Mouse (Mus musculus) limb, embryonic 13.5 days (tissue): ENCODE results near the gene Gm9195. TPM values are rescaled to one million over a fixed set of nuclear protein-coding genes. Genes with fewer than 3 reads are reported as not detected.

Experiments used
- ATAC-seq: fragments of 200-750 bp; cut with Nextera tagmentation; 2 replicates; pipeline ENCODE4 v1.8.0; 2017; ENCODE audit warnings: low read depth, moderate number of reproducible peaks, moderate TSS enrichment; ENCODE audit not compliant: low FRiP score
- H3K27ac ChIP-seq: fragments of 300-500 bp; sonication (generic); 2 replicates; pipeline ENCODE4 v1.5.1; 2015; ENCODE audit warnings: inconsistent platforms, mild to moderate bottlenecking, moderate library complexity
- H3K27me3 ChIP-seq: fragments of 300-500 bp; sonication (generic); 2 replicates; pipeline ENCODE4 v1.6.1; 2015; ENCODE audit warnings: mild to moderate bottlenecking, inconsistent platforms
- H3K36me3 ChIP-seq: fragments of 300-500 bp; sonication (generic); 2 replicates; pipeline ENCODE4 v1.6.1; 2015; ENCODE audit warnings: inconsistent platforms, mild to moderate bottlenecking, moderate library complexity
- H3K4me1 ChIP-seq: fragments of 300-500 bp; sonication (generic); 2 replicates; pipeline ENCODE4 v1.6.1; 2015; ENCODE audit warnings: inconsistent platforms
- H3K4me2 ChIP-seq: fragments of 300-500 bp; sonication (generic); replicated peaks from 2 replicates; pipeline ENCODE4 v1.6.1; 2015; ENCODE audit warnings: inconsistent platforms, mild to moderate bottlenecking, moderate library complexity
- H3K4me3 ChIP-seq: fragments of 300-500 bp; sonication (generic); 2 replicates; pipeline ENCODE4 v1.5.1; 2015; ENCODE audit warnings: moderate library complexity, mild to moderate bottlenecking, inconsistent platforms
- H3K9ac ChIP-seq: fragments of 300-500 bp; sonication (generic); 2 replicates; pipeline ENCODE4 v1.6.1; 2015; ENCODE audit warnings: mild to moderate bottlenecking, inconsistent platforms
- H3K9me3 ChIP-seq: fragments of 300-500 bp; sonication (generic); 2 replicates; pipeline ENCODE4 v1.6.1; 2016; ENCODE audit warnings: inconsistent platforms
- WGBS: fragments of 180-500 bp; shearing (Covaris S2); methylation state at CpG from one replicate; pipeline ENCODE4 v1.1.7; 2015; 5-methylcytosine and 5-hydroxymethylcytosine counted together
- polyA plus RNA-seq: library from polyadenylated mRNA; unstranded; fragments of >200 nt; fragmentation: Nextera tagmentation; extraction: Ambion mirVana; gene quantifications from 2 replicates; pipeline ENCODE4 v1.2.1, GENCODE M21; 2015

Gene Gm9195
- polyA plus RNA-seq, 1 experiment from 2014 or later = not detected

DNA sequence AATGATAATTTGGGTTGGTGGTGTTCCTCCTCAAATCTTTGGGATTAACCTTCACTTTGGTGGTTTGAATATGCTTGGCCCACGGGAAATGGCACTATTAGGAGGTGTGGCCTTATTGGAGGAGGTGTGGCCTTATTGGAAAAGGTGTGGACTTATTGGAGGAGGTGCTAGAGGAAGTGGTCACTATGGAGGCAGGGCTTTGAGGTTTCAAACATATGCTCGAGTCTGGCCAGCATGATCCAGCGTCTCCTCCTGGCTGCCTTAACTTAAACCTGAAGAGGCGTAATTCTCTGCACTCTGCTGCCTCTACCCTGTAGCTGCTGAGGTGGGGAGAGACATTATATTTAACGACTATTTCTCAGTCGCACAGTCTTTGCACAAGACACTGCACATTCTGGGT is 11.6 kb upstream of the Gm9195 start:
- no peaks in the 10 kb centered on the region for H3K27me3 ChIP-seq
- no peak overlapping the region for H3K4me3 ChIP-seq
- 56% methylated on average over 6 of the region's 6 CpGs for WGBS
- no peaks in the 10 kb centered on the region for H3K36me3 ChIP-seq
- ATAC-seq = no peak
- no peak overlapping the region for H3K4me2 ChIP-seq
- no peak overlapping the region for H3K27ac ChIP-seq
- no peaks in the 10 kb centered on the region for H3K9me3 ChIP-seq
- H3K4me1 ChIP-seq = peaks cover 9% of the 10 kb centered on the region
- H3K9ac ChIP-seq = no peak overlapping the region

DNA sequence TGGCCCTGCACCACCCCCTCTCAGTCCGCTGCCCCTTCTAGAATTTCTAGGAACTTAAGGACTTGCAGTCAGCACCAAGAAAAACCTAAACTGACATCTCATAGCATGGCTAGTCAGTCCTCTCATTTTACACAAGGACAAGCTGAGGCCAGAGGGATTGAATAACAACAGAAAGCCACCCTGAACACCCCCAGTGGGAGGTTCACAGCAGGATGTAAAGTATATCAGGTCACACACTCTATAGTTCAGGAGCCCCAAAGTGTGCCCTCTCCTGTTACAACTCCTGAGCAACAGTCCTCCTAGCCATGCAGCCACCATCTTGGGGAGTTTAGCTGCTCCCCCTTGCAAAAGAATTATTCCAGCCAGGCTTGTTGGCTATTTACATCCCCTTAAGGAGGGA is 2.1 kb upstream of the Gm9195 start:
- Histone ChIP-seq H3K36me3 (no peaks in the 10 kb centered on the region), H3K4me1 (no peaks in the 10 kb centered on the region), H3K9ac (no peak overlapping the region), H3K9me3 (no peaks in the 10 kb centered on the region), H3K4me2 (no peak overlapping the region), H3K27me3 (no peaks in the 10 kb centered on the region; the same call in 1 of the 2 replicates), H3K27ac (no peak overlapping the region), H3K4me3 (no peak overlapping the region)
- no peak for ATAC-seq
- 56% methylated on average over 1 of the region's 1 CpGs for WGBS

DNA sequence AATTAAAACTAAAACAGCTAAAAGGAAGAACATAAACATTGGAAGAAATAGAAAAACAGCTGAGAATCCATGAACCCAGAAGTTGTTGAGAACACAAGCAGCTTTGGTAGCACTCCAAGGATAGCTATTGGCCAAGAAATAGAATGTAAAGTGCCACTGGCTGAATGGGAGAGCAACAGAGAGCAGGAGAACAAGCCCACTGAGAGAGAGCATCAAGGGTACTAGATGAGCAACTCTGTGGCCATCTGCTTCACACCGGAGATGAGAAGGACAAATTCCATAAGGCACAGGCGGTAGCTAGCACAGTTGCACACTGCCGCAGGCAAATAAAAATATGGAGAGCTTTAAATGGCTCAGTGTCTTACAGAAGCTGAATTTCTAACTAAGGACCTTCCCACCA is 1.3 kb downstream of the Gm9195 start:
- 92% methylated on average over 3 of the region's 3 CpGs for WGBS
- Histone ChIP-seq H3K9me3 (no peaks in the 10 kb centered on the region), H3K36me3 (no peaks in the 10 kb centered on the region), H3K4me2 (no peak overlapping the region), H3K27me3 (no peaks in the 10 kb centered on the region), H3K4me1 (no peaks in the 10 kb centered on the region), H3K27ac (no peak overlapping the region), H3K9ac (no peak overlapping the region), H3K4me3 (no peak overlapping the region)
- no peak for ATAC-seq

DNA sequence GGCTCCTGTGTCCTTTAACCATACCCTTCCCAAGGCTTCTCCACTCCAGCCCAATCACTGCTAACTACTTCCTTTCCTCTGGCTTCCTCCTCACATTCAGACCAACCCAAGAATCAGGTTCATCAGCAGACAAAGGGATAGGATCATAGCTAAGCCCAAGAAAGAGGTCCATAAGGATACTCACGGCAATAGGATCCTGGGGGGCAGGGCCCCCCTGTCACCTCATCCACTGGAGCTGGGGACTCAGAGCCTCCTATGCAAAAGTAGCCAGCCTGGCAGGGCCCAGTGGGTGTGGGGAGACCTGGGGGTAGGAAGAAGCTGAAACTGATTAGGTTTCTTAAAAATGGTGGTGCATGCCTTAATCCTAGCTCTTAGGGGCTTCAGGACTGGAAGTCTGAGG is 17.1 kb downstream of the Gm9195 start:
- Histone ChIP-seq H3K4me3 (no peak overlapping the region), H3K27me3 (no peaks in the 10 kb centered on the region), H3K9ac (no peak overlapping the region), H3K4me1 (no peaks in the 10 kb centered on the region), H3K36me3 (no peaks in the 10 kb centered on the region), H3K9me3 (no peaks in the 10 kb centered on the region), H3K27ac (no peak overlapping the region), H3K4me2 (no peak overlapping the region)
- ATAC-seq = no peak
- whole genome bisulfite sequencing = 79% methylated on average over 1 of the region's 1 CpGs

DNA sequence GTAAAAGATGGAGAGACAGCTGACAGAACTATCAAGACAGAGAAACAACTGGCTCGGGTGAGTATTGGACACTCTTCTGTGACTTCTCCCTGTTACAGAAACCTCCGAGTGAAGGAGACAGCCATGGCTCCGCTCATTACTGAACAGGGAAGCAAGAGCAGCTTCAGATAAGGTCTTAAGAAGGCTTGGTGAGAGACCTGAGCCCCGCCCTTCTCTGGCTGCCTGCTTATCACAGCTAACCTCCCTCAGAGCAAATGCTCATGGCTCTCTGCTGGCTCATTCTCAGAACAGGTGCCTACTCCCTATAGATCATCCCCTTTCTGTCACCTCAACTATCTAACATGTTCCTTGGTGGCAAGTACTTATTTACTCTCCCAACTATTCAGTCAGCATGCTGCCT is 23.2 kb downstream of the Gm9195 start:
- 80% methylated on average over 4 of the region's 4 CpGs for WGBS
- Histone ChIP-seq H3K36me3 (no peaks in the 10 kb centered on the region), H3K4me1 (no peaks in the 10 kb centered on the region), H3K9ac (no peak overlapping the region), H3K4me3 (no peak overlapping the region), H3K4me2 (no peak overlapping the region), H3K9me3 (no peaks in the 10 kb centered on the region), H3K27ac (no peak overlapping the region), H3K27me3 (no peaks in the 10 kb centered on the region)
- ATAC-seq = no peak

DNA sequence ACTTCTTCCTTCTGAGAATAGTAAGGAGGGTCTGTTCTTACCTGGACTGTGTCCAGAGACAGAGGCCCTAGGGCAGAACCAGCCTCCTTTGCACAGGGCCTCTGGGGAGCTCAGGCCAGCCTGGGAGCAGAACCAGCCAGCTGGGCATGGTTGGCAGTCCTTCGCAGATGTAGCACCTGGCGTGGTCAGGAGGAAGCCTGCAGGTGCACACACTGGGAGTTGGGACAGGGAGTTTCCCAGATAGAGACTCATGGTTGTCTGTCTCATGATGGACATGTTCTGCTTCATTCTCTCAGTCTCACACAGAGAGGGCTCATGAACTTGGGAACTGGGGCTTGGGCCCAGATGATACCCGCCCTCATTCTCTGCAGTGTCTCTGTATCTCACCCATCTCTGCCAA is 25.3 kb downstream of the Gm9195 start:
- Histone ChIP-seq H3K4me3 (no peak overlapping the region), H3K4me2 (no peak overlapping the region), H3K36me3 (no peaks in the 10 kb centered on the region), H3K27ac (no peak overlapping the region), H3K9me3 (no peaks in the 10 kb centered on the region), H3K4me1 (no peaks in the 10 kb centered on the region), H3K9ac (no peak overlapping the region), H3K27me3 (no peaks in the 10 kb centered on the region)
- no peak for ATAC-seq
- WGBS = 90% methylated on average over 3 of the region's 3 CpGs

DNA sequence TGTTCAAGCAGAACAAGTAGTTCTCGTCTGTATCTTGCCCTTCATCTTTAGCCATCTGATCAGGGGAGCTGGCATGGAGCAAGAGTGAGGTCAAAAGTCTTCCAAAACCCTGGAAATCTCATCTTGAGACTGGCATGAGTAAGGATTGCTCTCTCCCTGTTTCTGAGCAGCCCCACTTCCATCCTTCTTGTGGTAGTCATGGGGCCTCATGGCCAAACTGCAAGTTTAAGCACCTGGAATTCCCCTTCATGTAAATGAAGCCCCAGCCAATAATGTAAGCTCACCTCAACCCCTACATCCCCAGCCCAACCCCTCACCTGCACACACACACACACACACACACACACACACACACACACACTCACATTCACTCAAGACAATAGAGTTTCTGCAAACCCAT is 30.0 kb downstream of the Gm9195 start:
- no peak overlapping the region for H3K9ac ChIP-seq
- no peak overlapping the region for H3K4me2 ChIP-seq
- no peaks in the 10 kb centered on the region for H3K9me3 ChIP-seq
- no peak for ATAC-seq
- WGBS = 72% methylated on average over 1 of the region's 1 CpGs
- no peaks in the 10 kb centered on the region for H3K4me1 ChIP-seq
- H3K27me3 ChIP-seq = no peaks in the 10 kb centered on the region
- H3K36me3 ChIP-seq = no peaks in the 10 kb centered on the region
- H3K4me3 ChIP-seq = no peak overlapping the region
- H3K27ac ChIP-seq = no peak overlapping the region

DNA sequence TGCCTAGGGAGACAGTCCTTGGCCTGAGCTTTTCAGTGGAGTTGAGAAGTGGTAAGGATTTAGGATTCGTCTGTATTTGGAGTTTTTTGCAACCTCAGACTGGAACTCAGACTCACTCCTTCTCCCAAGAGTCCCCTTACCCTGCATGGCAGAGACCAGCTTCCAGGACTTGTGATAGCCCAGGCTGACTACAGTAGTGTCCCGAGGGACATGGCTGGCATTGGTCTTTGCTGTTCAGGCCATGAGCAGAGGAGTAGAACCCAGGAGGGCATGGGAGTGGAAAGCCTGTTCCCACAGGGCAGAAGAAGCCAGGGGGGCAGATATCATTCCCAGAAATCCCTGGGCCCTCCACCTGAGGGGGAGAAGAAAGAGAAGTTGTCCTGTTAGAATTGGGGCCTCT is 31.3 kb downstream of the Gm9195 start:
- Histone ChIP-seq H3K36me3 (no peaks in the 10 kb centered on the region), H3K4me2 (no peak overlapping the region), H3K27ac (no peak overlapping the region), H3K27me3 (no peaks in the 10 kb centered on the region), H3K9me3 (no peaks in the 10 kb centered on the region), H3K4me1 (no peaks in the 10 kb centered on the region), H3K9ac (no peak overlapping the region), H3K4me3 (no peak overlapping the region)
- 86% methylated on average over 2 of the region's 2 CpGs for WGBS
- no peak for ATAC-seq

DNA sequence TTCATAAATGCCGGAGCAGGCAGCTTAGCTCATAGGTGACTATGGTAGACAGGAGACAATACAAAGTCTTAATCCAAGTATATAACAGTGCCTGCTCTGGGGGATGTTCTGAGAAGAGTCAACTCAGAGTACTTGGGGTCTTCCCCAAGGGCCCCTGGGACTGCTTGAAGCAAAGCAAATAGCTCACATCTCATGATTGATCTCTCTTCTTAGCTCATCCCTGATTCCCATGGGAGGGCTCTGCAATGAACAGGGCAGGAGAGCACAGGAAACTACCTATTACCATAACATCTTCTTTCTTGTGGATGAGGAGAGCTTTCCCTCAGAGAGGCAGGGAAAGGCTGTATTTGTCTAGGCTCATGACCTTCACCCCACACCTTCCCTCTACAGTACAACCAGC is 32.7 kb downstream of the Gm9195 start:
- WGBS = 84% methylated on average over 1 of the region's 1 CpGs
- Histone ChIP-seq H3K27me3 (no peaks in the 10 kb centered on the region), H3K27ac (no peak overlapping the region), H3K4me2 (no peak overlapping the region), H3K36me3 (no peaks in the 10 kb centered on the region), H3K9ac (no peak overlapping the region), H3K4me1 (no peaks in the 10 kb centered on the region), H3K4me3 (no peak overlapping the region), H3K9me3 (no peaks in the 10 kb centered on the region)
- ATAC-seq = no peak

DNA sequence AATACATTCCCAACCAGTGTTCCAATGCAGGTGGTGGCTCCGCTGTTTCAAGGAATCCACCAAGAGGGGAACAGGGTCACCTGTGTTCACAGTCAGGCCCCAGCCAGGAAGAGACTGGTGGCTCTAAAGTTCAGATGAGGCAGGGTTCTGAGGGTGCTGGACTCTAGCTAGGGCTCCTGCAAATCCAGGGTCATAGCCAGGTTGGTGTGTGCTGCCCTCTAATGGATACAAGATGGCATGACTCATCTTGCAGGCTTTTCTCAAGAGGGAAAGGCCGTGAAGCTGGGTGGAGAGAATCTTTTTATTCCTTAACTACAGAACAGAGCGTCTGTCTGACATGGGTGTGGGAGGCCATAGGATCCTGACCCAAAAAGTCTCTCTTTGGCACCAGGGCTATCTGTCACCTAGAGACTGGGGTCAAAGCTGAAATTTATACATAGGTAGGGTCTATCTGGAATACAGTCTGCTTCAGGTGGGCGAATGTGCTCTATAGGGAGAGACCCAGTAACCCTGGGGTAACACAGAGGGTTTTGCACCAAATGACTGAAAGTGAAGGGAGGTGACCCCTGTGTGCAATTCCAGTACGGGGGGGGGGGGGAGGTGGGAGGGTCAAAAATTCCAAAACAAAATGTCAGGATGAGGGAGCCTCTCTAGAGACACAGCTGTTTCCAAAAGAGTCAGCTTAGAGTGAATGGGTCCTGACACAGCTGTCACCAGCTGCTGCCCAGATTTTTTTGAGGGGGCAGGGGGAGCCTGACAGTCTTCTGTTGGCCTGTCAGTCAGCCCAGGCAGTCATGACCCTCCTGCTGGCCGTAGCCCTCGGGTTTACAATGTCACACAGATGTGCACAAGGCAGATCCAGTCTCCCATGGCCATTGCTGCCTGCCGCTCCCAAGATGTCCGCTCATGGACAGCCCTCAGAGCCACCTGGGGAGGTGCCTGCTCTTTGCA is 44.2 kb downstream of the Gm9195 start:
- ATAC-seq = peak; percentile 70
- 61% methylated on average over 9 of the region's 9 CpGs for WGBS
- 0 out of 2 replicates have a peak, but pooled peaks cover 4% of the 10 kb centered on the region for H3K27me3 ChIP-seq
- no peak overlapping the region for H3K4me2 ChIP-seq
- no peaks in the 10 kb centered on the region for H3K9me3 ChIP-seq
- H3K4me1 ChIP-seq = no peaks in the 10 kb centered on the region
- no peak overlapping the region for H3K4me3 ChIP-seq
- no peak overlapping the region for H3K27ac ChIP-seq
- no peak overlapping the region for H3K9ac ChIP-seq
- no peaks in the 10 kb centered on the region for H3K36me3 ChIP-seq

DNA sequence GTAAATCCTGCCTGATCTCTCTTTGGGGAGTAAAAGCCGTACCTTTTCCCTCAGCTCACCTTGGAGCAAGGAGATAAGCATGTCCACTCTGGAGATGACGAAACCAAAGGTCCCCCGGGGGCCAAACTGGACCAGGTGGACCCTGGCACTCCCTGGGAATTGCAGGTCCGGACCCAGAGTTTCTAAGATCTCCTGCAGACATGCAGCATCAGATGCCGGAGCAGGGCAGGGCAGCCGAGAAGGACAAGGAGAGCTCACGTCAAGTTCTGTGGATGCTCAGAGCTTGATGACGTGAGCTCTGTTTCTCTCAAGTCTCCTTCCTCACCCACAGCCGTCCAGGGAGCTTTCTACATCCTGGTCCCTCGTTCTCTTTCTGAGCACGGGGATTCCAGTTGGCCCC is 48.7 kb downstream of the Gm9195 start:
- Histone ChIP-seq H3K27me3 (no peaks in the 10 kb centered on the region), H3K36me3 (no peaks in the 10 kb centered on the region), H3K4me3 (no peak overlapping the region), H3K9ac (no peak overlapping the region), H3K4me1 (no peaks in the 10 kb centered on the region), H3K4me2 (no peak overlapping the region), H3K9me3 (no peaks in the 10 kb centered on the region), H3K27ac (no peak overlapping the region)
- ATAC-seq = no peak
- WGBS = 74% methylated on average over 11 of the region's 11 CpGs

DNA sequence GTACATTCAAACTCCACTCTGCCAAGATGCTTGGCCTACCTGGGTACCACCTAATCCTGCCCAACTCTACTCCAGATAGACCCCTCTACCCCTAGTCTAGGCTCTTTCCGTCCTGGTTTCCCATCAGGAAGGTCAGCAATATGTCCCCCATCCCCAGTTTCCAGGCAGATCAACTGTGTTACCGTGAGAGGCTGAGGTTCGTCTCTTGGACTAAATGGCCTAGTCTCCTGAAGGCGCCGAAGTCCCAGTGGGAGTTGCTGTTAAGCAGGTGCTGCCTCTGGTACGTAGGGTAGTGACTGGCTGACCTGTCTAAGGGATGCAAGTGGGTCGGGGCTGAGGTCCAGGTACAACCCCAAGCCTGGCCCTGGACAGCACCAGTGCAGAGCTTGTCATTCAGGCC is 50.7 kb downstream of the Gm9195 start:
- no peak overlapping the region for H3K27ac ChIP-seq
- no peak for ATAC-seq
- H3K9me3 ChIP-seq = no peaks in the 10 kb centered on the region
- WGBS = 91% methylated on average over 7 of the region's 7 CpGs
- H3K36me3 ChIP-seq = no peaks in the 10 kb centered on the region
- H3K4me2 ChIP-seq = no peak overlapping the region
- H3K4me3 ChIP-seq = no peak overlapping the region
- H3K9ac ChIP-seq = no peak overlapping the region
- no peaks in the 10 kb centered on the region for H3K27me3 ChIP-seq
- no peaks in the 10 kb centered on the region for H3K4me1 ChIP-seq

DNA sequence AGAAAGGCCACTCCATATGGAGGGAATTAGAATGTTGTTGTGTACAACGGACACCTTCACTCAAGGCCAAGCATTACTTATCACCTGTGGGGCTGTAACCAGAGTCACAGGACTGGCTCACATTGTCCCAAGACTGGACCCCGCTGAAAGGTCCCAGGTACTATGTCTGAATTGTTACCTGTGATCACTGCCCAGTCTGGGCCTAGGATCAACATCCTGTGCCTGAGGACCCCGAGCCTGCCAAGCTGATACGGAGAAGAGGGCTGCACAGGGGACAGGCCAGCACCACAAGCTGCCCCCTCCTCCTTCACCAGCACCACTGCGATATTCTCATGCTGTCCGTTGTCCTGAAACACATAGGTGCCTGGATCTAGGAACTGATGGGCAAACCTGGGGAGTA is 51.2 kb downstream of the Gm9195 start:
- Histone ChIP-seq H3K4me3 (no peak overlapping the region), H3K9me3 (no peaks in the 10 kb centered on the region), H3K27me3 (no peaks in the 10 kb centered on the region), H3K27ac (no peak overlapping the region), H3K4me1 (no peaks in the 10 kb centered on the region), H3K4me2 (no peak overlapping the region), H3K36me3 (no peaks in the 10 kb centered on the region), H3K9ac (no peak overlapping the region)
- no peak for ATAC-seq
- WGBS = 87% methylated on average over 6 of the region's 6 CpGs
